26 mouse cellular contexts compared by ENCODE assay signal in the genomic region with DNA sequence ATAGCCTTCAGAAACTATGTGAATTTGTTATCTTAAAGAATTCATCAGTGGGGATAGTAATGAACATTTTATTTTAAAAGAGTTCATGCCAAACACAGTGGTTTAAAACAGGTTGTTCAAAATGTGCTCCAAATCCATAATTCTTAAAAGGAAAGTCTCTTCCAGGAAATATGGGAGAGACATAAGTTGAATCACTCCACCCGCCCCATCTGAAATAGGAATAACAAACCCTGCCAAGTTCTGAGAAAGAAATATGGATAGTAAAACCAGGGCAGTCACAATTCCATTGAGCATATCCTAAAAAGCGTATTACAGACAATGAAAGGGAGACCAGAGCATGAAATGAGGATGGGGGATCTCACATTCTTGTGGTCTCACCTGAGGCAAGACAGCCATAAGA.
"Had no signal": no experiment of that assay in that cellular context is flagged by ENCODE, and none has a peak within 500 bp of the region (broad histone marks: within the 10 kb centered on the region; RNA-seq: fewer than 3 reads in every experiment).

No protein-coding gene starts in this region.

- H3K4me3 ChIP-seq: gastrocnemius, adult 2 months; heart, embryonic 10.5 days; heart, embryonic 12.5 days; hindbrain, embryonic 10.5 days; hindbrain, embryonic 12.5 days; intestine, embryonic 15.5 days; layer of hippocampus, adult 2 months; left cerebral cortex, adult 2 months; limb, embryonic 13.5 days; liver, embryonic 13.5 days had no signal

- H3K9me3 ChIP-seq: heart, embryonic 10.5 days; heart, embryonic 12.5 days; hindbrain, embryonic 10.5 days; hindbrain, embryonic 12.5 days; intestine, embryonic 15.5 days; limb, embryonic 13.5 days; liver, embryonic 13.5 days had no signal

- H3K27me3 ChIP-seq: heart, embryonic 12.5 days; hindbrain, embryonic 12.5 days; intestine, embryonic 15.5 days; limb, embryonic 13.5 days; liver, embryonic 13.5 days had no signal

- ATAC-seq: hindbrain, embryonic 16.5 days; inflammation-experienced regulatory T-cells, adult 6 months; intestine, embryonic 15.5 days; intestine, postnatal 0 days had no signal

- H3K9ac ChIP-seq: heart, embryonic 12.5 days; hindbrain, embryonic 12.5 days; hindbrain, embryonic 14.5 days; intestine, embryonic 15.5 days; limb, embryonic 13.5 days; liver, embryonic 13.5 days had no signal

- H3K27ac ChIP-seq: gastrocnemius, adult 2 months; heart, embryonic 10.5 days; hindbrain, embryonic 10.5 days; hindbrain, embryonic 12.5 days; hindbrain, embryonic 14.5 days; intestine, embryonic 15.5 days; layer of hippocampus, adult 2 months; left cerebral cortex, adult 2 months; limb, embryonic 13.5 days; liver, embryonic 13.5 days had no signal

- DNase-seq: gastrocnemius, adult 2 months; gastrocnemius, postnatal 10 days; gastrocnemius, postnatal 25 days; heart, adult 18-20 months; heart, postnatal 10 days; heart, postnatal 4 days; kidney, adult 18-20 months; kidney, adult 8-10 months; kidney, postnatal 10 days; kidney, postnatal 25 days; kidney, postnatal 4 days; liver; liver, embryonic 13.5 days had no signal

- H3K36me3 ChIP-seq: heart, embryonic 10.5 days; heart, embryonic 12.5 days; hindbrain, embryonic 10.5 days; hindbrain, embryonic 12.5 days; intestine, embryonic 15.5 days; limb, embryonic 13.5 days; liver, embryonic 13.5 days had no signal

- H3K4me2 ChIP-seq: heart, embryonic 12.5 days; hindbrain, embryonic 12.5 days; hindbrain, embryonic 14.5 days; intestine, embryonic 15.5 days; limb, embryonic 13.5 days; liver, embryonic 11.5 days; liver, embryonic 13.5 days had no signal

- H3K4me1 ChIP-seq: heart, embryonic 10.5 days; heart, embryonic 12.5 days; hindbrain, embryonic 10.5 days; hindbrain, embryonic 12.5 days; intestine, embryonic 15.5 days; limb, embryonic 13.5 days; liver, embryonic 13.5 days had no signal
